Mouse (Mus musculus) cerebellum, adult (tissue): ENCODE results near the gene Ccdc120.
A peak's percentile ranks its signal among the peaks of the same experiment; 100 is the strongest.

Experiments
- ATAC-seq: cut with Nextera tagmentation; 2 replicates; pipeline ENCODE4 v1.9.2; 2017; ENCODE audit warnings: mild to moderate bottlenecking, moderate library complexity, mixed read lengths; ENCODE audit not compliant: insufficient number of reproducible peaks, low FRiP score, low TSS enrichment

Gene Ccdc120

GRCm38 (mm10) chrX:7750432-7751116 lies at the start of gene Ccdc120:
Gene Ccdc120 (minus strand): TSS chrX:7750905.
- peak; percentile 93 for ATAC-seq

- no peak for ATAC-seq
These were observed 46.6 kb upstream of the Ccdc120 start for GRCm38 (mm10) chrX:7797327-7797726.

- no peak for ATAC-seq
These were observed 44.3 kb upstream of the Ccdc120 start for GRCm38 (mm10) chrX:7795016-7795415.

GRCm38 (mm10) chrX:7793361-7793760 lies 42.7 kb upstream of the Ccdc120 start:
- ATAC-seq = no peak

GRCm38 (mm10) chrX:7790309-7790708 lies 39.6 kb upstream of the Ccdc120 start:
- ATAC-seq = no peak

GRCm38 (mm10) chrX:7789542-7790136 lies 38.9 kb upstream of the Ccdc120 start, which contains the start of gene Gripap1:
Gene Gripap1 (plus strand): TSS chrX:7789765.
- ATAC-seq = peak; percentile 82; the same call in 1 of the 2 replicates

GRCm38 (mm10) chrX:7782603-7783092 lies 31.9 kb upstream of the Ccdc120 start:
- no peak for ATAC-seq

- ATAC-seq = no peak
These were observed 28.6 kb upstream of the Ccdc120 start for GRCm38 (mm10) chrX:7779294-7779693.

- no peak for ATAC-seq
These were observed 27.9 kb upstream of the Ccdc120 start for GRCm38 (mm10) chrX:7778450-7779244.

GRCm38 (mm10) chrX:7776329-7777082 lies 25.8 kb upstream of the Ccdc120 start:
- peak; percentile 52; the same call in 1 of the 2 replicates for ATAC-seq

GRCm38 (mm10) chrX:7775501-7776205 lies 24.9 kb upstream of the Ccdc120 start:
- ATAC-seq = no peak

GRCm38 (mm10) chrX:7772766-7773165 lies 22.1 kb upstream of the Ccdc120 start:
- ATAC-seq = no peak

GRCm38 (mm10) chrX:7769302-7770017 lies 18.8 kb upstream of the Ccdc120 start:
- ATAC-seq = no peak

GRCm38 (mm10) chrX:7765764-7766163 lies 15.1 kb upstream of the Ccdc120 start:
- no peak for ATAC-seq

GRCm38 (mm10) chrX:7765281-7765670 lies 14.6 kb upstream of the Ccdc120 start:
- ATAC-seq = no peak

- ATAC-seq = no peak
These were observed 14.1 kb upstream of the Ccdc120 start for GRCm38 (mm10) chrX:7764657-7765280.

- no peak for ATAC-seq
These were observed 13.1 kb upstream of the Ccdc120 start for GRCm38 (mm10) chrX:7763631-7764393.

- peak; percentile 22 for ATAC-seq
These were observed 12.2 kb upstream of the Ccdc120 start for GRCm38 (mm10) chrX:7762921-7763197.
